Mouse (Mus musculus) CD4-positive, CD25-positive, alpha-beta regulatory T cell, adult 2 months (primary cell): ENCODE data around the gene Il12b.

Experiments used
- DNase-seq: peaks from one replicate; pipeline ENCODE4 v3.0.0-alpha.2; 2012; ENCODE audit warnings: low read depth, low spot score

The Il12b gene

GRCm38 (mm10) chr11:44399763-44400162, at the start of gene Il12b:
Il12b (plus strand) TSS chr11:44400063.
- DNase-seq = no peak

- DNase-seq = no peak
Measured at GRCm38 (mm10) chr11:44354860-44355470, 44.9 kb upstream of the Il12b start.

GRCm38 (mm10) chr11:44356171-44356570, 43.7 kb upstream of the Il12b start:
- DNase-seq = no peak

- no peak for DNase-seq
Measured at GRCm38 (mm10) chr11:44364536-44364935, 35.3 kb upstream of the Il12b start.

GRCm38 (mm10) chr11:44367711-44368110, 32.2 kb upstream of the Il12b start:
- no peak for DNase-seq

GRCm38 (mm10) chr11:44372856-44373255, 27.0 kb upstream of the Il12b start:
- no peak for DNase-seq

GRCm38 (mm10) chr11:44377879-44378278, 22.0 kb upstream of the Il12b start:
- no peak for DNase-seq

- no peak for DNase-seq
Measured at GRCm38 (mm10) chr11:44380432-44381051, 19.3 kb upstream of the Il12b start.

GRCm38 (mm10) chr11:44382200-44382599, 17.7 kb upstream of the Il12b start:
- no peak for DNase-seq

- no peak for DNase-seq
Measured at GRCm38 (mm10) chr11:44387031-44387430, 12.8 kb upstream of the Il12b start.

- DNase-seq = no peak
Measured at GRCm38 (mm10) chr11:44389993-44390701, 9.7 kb upstream of the Il12b start.

GRCm38 (mm10) chr11:44393101-44393810, 6.6 kb upstream of the Il12b start:
- DNase-seq = no peak

- DNase-seq = peak; percentile 20
Measured at GRCm38 (mm10) chr11:44395401-44395800, 4.5 kb upstream of the Il12b start.

- no peak for DNase-seq
Measured at GRCm38 (mm10) chr11:44397551-44397950, 2.3 kb upstream of the Il12b start.

GRCm38 (mm10) chr11:44398356-44398755, 1.5 kb upstream of the Il12b start:
- no peak for DNase-seq

- peak; percentile 71 for DNase-seq
Measured at GRCm38 (mm10) chr11:44398782-44399225, 1.1 kb upstream of the Il12b start.

- peak; percentile 25 for DNase-seq
Measured at GRCm38 (mm10) chr11:44401635-44402548, 2.0 kb downstream of the Il12b start.

GRCm38 (mm10) chr11:44405113-44405512, 5.2 kb downstream of the Il12b start:
- DNase-seq = no peak

- no peak for DNase-seq
Measured at GRCm38 (mm10) chr11:44405961-44406360, 6.1 kb downstream of the Il12b start.

GRCm38 (mm10) chr11:44406457-44406856, 6.6 kb downstream of the Il12b start:
- no peak for DNase-seq

GRCm38 (mm10) chr11:44408626-44409025, 8.8 kb downstream of the Il12b start:
- DNase-seq = no peak
